Mouse (Mus musculus) hindbrain, embryonic 14.5 days (tissue): ENCODE data around the gene Fry. TPM values are rescaled to one million over a fixed set of nuclear protein-coding genes. Genes with fewer than 3 reads are reported as not detected.

Source experiments
- ATAC-seq: fragments of 200-750 bp; cut with Nextera tagmentation; 2 replicates; pipeline ENCODE4 v1.8.0; 2017; ENCODE audit warnings: moderate number of reproducible peaks, mild to moderate bottlenecking, moderate TSS enrichment, moderate library complexity; ENCODE audit not compliant: low FRiP score
- DNase-seq: peaks from one replicate; pipeline ENCODE4 v3.0.0-alpha.2; 2015; ENCODE audit warnings: low spot score
- H3K27ac ChIP-seq: fragments of 300-500 bp; sonication (generic); 2 replicates; pipeline ENCODE4 v1.5.1; 2014; ENCODE audit warnings: mild to moderate bottlenecking, moderate library complexity
- H3K27me3 ChIP-seq: fragments of 300-500 bp; sonication (generic); 2 replicates; pipeline ENCODE4 v1.6.1; 2014; ENCODE audit warnings: mild to moderate bottlenecking, low read length, mixed read lengths; ENCODE audit not compliant: control insufficient read depth, insufficient read depth
- H3K36me3 ChIP-seq: fragments of 300-500 bp; sonication (generic); replicated peaks from 2 replicates; pipeline ENCODE4 v1.6.1; 2014; ENCODE audit not compliant: control insufficient read depth, insufficient read depth
- H3K4me1 ChIP-seq: fragments of 300-500 bp; sonication (generic); replicated peaks from 2 replicates; pipeline ENCODE4 v1.6.1; 2014; ENCODE audit warnings: antibody characterized with exemption, low read length, mixed read lengths; ENCODE audit not compliant: control insufficient read depth, insufficient read depth
- H3K4me2 ChIP-seq: fragments of 300-500 bp; sonication (generic); replicated peaks from 2 replicates; pipeline ENCODE4 v1.6.1; 2014; ENCODE audit warnings: mild to moderate bottlenecking, moderate library complexity
- H3K4me3 ChIP-seq: fragments of 300-500 bp; sonication (generic); replicated peaks from 2 replicates; pipeline ENCODE4 v1.5.1; 2014; ENCODE audit warnings: mild to moderate bottlenecking, low read length
- H3K9ac ChIP-seq: fragments of 300-500 bp; sonication (generic); 2 replicates; pipeline ENCODE4 v1.6.1; 2014
- H3K9me3 ChIP-seq: fragments of 300-500 bp; sonication (generic); 2 replicates; pipeline ENCODE4 v1.6.1; 2016; ENCODE audit warnings: low read length; ENCODE audit not compliant: control insufficient read depth
- WGBS: fragments of 180-500 bp; shearing (Covaris S2); extraction: QIAGEN DNeasy Blood & Tissue Kit; methylation state at CpG from one replicate; pipeline ENCODE4 v1.1.7; 2014; 5-methylcytosine and 5-hydroxymethylcytosine counted together
- polyA plus RNA-seq: library from polyadenylated mRNA; unstranded; fragments of >200 nt; fragmentation: Nextera tagmentation; extraction: Ambion mirVana; gene quantifications from 2 replicates; pipeline ENCODE4 v1.2.1, GENCODE M21; 2014

The Fry gene
- polyA plus RNA-seq, 1 experiment from 2014 or later, result 66.7 TPM

DNA sequence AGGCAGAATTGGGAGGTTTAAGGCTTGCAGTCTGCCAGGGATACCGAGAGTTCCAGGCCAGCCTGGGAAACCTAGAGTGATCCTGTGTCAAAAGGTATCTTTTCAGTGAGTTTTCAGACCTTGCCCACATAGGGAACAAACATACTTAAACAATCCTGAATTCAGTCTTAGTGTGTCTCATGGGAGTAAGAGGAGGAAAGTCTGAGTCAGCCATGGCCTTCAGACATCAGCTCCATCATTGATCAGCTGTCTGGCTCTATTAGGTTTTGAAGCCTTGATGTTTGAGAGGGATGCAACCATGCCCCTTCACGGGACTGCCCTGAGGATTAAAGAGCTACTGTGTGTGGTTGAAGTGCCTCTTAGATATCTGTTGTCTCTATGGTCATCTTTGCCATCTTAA is 232.7 kb downstream of the Fry start:
- WGBS, result 91% methylated on average over 2 of the region's 2 CpGs
- peaks cover 44% of the 10 kb centered on the region for H3K36me3 ChIP-seq
- no peak for DNase-seq
- H3K9ac ChIP-seq, result no peak overlapping the region
- no peak overlapping the region for H3K27ac ChIP-seq
- ATAC-seq, result no peak
- H3K4me2 ChIP-seq, result no peak overlapping the region
- no peaks in the 10 kb centered on the region for H3K27me3 ChIP-seq
- H3K4me1 ChIP-seq, result no peaks in the 10 kb centered on the region
- 0 out of 2 replicates have a peak, but pooled peaks cover 3% of the 10 kb centered on the region for H3K9me3 ChIP-seq
- no peak overlapping the region for H3K4me3 ChIP-seq

DNA sequence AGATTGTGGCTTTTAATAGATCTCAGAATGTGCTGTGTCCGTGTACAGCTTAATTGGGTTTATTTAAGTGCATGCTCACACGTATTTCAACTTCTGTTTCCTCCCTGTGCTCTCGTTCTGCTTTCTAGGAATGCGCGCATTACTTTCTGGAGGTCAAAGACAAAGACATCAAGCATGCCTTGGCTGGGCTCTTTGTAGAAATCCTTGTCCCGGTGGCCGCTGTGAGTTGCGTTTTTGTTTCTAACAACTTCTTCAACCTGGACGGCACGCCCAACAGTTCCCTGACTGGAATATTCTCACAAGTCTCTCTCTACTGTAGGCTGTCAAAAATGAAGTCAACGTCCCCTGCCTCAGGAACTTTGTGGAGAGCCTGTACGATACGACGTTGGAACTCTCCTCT is 240.2 kb downstream of the Fry start:
- no peak for ATAC-seq

DNA sequence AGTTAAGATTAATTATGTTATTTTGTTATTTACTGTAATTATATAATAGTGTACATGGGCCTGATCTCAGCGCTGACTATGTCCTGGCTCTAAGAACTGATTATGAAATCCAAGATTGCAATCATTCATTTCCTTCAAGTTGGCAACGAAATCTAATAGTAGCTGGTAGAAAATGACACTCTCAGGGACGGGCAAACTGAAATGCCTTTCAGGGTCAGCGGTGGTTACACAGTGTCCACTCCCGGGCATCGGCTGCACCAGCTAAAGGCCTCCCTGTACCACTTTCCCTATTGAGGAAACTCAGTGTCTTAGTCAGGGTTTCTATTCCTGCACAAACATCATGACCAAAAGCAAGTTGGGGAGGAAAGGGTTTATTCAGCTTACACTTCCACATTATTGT is 243.8 kb downstream of the Fry start:
- Histone ChIP-seq H3K4me2 (no peak overlapping the region), H3K27ac (no peak overlapping the region), H3K27me3 (no peaks in the 10 kb centered on the region), H3K9me3 (no peaks in the 10 kb centered on the region; the same call in 1 of the 2 replicates), H3K36me3 (peaks cover 67% of the 10 kb centered on the region), H3K9ac (no peak overlapping the region), H3K4me3 (no peak overlapping the region), H3K4me1 (no peaks in the 10 kb centered on the region)
- WGBS, result 91% methylated on average over 6 of the region's 6 CpGs
- ATAC-seq (no peak), DNase-seq (no peak)

More for the DNA sequence above, 240.2 kb downstream of the Fry start:
- WGBS, result 90% methylated on average over 14 of the region's 14 CpGs
- Histone ChIP-seq H3K9ac (no peak overlapping the region), H3K4me2 (no peak overlapping the region), H3K27ac (no peak overlapping the region), H3K27me3 (no peaks in the 10 kb centered on the region), H3K4me1 (no peaks in the 10 kb centered on the region), H3K36me3 (peaks cover 80% of the 10 kb centered on the region), H3K4me3 (no peak overlapping the region), H3K9me3 (no peaks in the 10 kb centered on the region)
- no peak for DNase-seq

DNA sequence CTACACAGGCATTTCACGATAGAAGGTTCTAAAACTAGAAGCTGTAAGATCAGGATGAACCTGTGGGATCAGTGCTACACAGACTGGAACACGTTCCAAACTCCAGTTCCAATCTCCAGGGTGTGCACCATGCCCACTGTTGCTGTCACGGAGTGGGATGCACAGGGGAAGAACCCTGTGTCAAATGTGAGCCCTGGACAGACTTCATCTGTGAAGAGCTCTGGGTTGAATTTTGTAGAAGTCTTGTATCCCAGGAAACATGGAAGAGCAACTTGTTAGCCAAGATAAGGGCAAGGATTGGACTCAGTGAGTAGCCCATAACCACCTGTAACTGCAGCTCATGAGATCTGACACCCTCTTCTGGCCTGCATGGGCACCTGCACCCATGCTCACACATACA is 246.2 kb downstream of the Fry start:
- no peak overlapping the region for H3K4me3 ChIP-seq
- H3K9ac ChIP-seq, result no peak overlapping the region
- DNase-seq, result no peak
- no peak overlapping the region for H3K4me2 ChIP-seq
- no peak overlapping the region for H3K27ac ChIP-seq
- no peaks in the 10 kb centered on the region for H3K27me3 ChIP-seq
- H3K4me1 ChIP-seq, result no peaks in the 10 kb centered on the region
- H3K9me3 ChIP-seq, result no peaks in the 10 kb centered on the region; the same call in 1 of the 2 replicates
- H3K36me3 ChIP-seq, result peaks cover 59% of the 10 kb centered on the region
- no peak for ATAC-seq
- 84% methylated on average over 3 of the region's 3 CpGs for WGBS

DNA sequence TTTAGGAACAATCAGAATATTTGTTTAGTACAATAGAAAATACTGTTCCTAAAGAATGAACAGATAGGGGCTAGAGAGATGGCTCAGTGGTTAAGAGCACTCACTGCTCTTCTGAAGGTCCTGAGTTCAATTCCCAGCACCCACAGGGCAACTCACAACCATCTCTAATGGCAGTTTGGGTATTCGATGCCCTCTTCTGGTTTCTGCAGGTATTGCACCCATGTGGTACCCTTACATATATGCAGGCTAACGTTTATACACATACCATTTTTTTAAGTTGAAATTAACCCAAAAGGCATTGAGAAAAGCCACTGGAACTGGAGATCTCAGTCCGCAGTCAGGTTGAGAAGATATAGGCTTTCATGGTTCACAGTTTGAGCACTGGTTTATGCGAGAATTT is 248.6 kb downstream of the Fry start:
- Histone ChIP-seq H3K4me2 (no peak overlapping the region), H3K27ac (no peak overlapping the region), H3K4me3 (no peak overlapping the region), H3K27me3 (no peaks in the 10 kb centered on the region), H3K9me3 (no peaks in the 10 kb centered on the region; the same call in 1 of the 2 replicates), H3K9ac (no peak overlapping the region), H3K36me3 (peaks cover 46% of the 10 kb centered on the region), H3K4me1 (no peaks in the 10 kb centered on the region)
- 85% methylated on average over 4 of the region's 4 CpGs for WGBS
- ATAC-seq, result no peak
- no peak for DNase-seq

DNA sequence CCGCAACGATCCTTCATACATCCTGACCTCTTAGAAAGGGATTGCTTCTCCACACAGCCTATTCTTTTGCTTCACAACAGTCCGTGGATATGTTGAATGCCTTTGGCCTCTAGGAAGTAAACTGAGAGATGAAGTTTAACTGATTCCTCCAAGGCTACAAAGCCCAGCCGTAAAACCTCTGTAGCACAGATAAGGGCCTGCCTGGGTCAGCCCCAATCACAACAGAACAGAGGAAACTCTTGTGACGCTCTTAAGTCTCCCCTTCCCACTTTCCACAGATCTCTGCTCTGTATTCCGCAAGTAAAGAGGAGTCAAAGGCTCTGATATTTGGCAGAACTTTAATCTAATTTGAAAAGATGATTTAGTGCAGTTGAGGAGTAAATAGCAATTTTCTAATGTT is 251.8 kb downstream of the Fry start:
- peaks cover 61% of the 10 kb centered on the region for H3K36me3 ChIP-seq
- 57% methylated on average over 6 of the region's 6 CpGs for WGBS

DNA sequence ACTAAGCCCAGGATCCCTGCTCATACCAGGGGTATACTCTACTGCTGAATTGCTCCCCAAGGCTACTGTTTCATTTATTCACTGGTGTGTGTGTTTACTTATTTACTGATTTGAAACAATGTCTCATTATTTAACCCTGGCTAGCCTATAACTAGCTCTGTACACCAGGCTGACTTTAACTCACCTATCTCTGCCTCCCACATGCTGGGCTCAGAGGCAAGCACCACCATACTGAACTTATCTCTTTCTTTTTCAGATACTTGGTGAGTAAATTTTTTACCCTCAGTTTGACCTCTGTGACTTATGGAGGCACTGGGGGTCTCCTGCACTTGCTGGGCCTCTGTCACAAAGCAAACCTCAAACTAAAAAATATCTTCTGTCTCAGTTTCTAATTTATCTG is 252.4 kb downstream of the Fry start:
- Histone ChIP-seq H3K4me1 (no peaks in the 10 kb centered on the region), H3K36me3 (peaks cover 66% of the 10 kb centered on the region), H3K27ac (no peak overlapping the region), H3K27me3 (no peaks in the 10 kb centered on the region), H3K9me3 (no peaks in the 10 kb centered on the region; the same call in 1 of the 2 replicates), H3K4me3 (no peak overlapping the region), H3K9ac (no peak overlapping the region), H3K4me2 (no peak overlapping the region)
- ATAC-seq (no peak), DNase-seq (no peak)

More for the DNA sequence above, 251.8 kb downstream of the Fry start:
- no peak overlapping the region for H3K4me3 ChIP-seq
- H3K9me3 ChIP-seq, result no peaks in the 10 kb centered on the region; the same call in 1 of the 2 replicates
- ATAC-seq (no peak), DNase-seq (no peak)
- no peaks in the 10 kb centered on the region for H3K4me1 ChIP-seq
- no peak overlapping the region for H3K27ac ChIP-seq
- no peak overlapping the region for H3K4me2 ChIP-seq
- no peak overlapping the region for H3K9ac ChIP-seq
- no peaks in the 10 kb centered on the region for H3K27me3 ChIP-seq

DNA sequence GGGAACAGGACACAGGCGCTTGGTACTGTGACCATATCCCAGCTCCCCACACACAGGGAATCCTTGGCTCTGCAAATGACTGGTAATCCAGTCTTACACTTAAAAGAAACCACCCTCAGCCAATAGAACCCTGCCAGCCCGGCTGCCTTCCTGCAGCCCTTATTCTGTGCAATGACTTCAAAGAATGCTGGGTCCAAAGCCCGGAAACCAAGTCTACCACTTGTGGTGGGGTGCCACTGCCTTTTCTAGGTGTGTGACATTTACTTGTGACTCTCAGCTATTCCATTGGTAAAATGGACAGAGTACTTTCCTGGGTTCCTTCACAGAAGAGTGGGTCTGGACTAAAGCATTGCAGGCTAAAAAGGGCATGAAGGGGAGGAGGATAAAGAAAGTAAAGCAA is 254.5 kb downstream of the Fry start:
- WGBS, result 82% methylated on average over 3 of the region's 3 CpGs
- H3K9ac ChIP-seq, result no peak overlapping the region
- H3K27ac ChIP-seq, result no peak overlapping the region
- peaks cover 54% of the 10 kb centered on the region for H3K36me3 ChIP-seq
- ATAC-seq (no peak), DNase-seq (no peak)
- no peak overlapping the region for H3K4me3 ChIP-seq
- H3K9me3 ChIP-seq, result no peaks in the 10 kb centered on the region
- no peaks in the 10 kb centered on the region for H3K4me1 ChIP-seq
- no peak overlapping the region for H3K4me2 ChIP-seq
- no peaks in the 10 kb centered on the region for H3K27me3 ChIP-seq

DNA sequence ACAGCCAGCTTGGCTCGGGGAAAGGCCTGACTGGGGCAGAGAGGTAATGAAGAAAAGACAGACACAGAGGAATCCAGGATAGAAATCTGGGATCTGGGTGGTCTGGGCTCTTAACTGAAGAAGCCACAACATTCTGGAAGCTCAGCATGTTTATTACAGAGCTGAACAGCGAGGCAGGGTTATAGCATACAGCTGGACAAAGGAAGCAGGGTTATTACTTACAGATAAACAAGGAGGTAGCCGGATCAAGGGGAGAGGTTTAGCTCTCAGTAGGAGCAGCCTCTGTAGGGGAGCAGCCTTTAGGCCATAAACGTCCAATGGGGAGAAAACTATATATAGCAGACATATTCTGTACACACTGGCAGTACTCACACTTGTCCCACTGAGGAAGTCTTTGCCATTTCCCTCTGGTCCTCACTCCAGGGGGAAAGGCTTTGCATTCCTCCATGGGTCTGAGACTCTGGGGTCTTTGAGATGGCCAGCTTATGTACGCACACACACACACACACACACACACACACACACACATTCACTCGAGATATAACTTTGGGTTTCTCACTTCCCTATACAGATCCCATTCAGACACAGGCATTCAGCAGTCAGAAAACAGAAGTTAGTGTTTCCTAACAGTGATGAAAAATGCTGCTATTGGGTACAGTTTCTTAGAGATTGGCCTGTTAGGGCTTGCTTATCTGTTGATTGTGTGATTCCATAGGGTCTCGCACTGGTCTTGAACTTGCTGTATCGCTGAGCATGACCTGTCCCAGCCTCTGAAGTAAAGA is 256.5 kb downstream of the Fry start:
- WGBS, result 88% methylated on average over 8 of the region's 8 CpGs
- no peak overlapping the region for H3K9ac ChIP-seq
- no peak overlapping the region for H3K4me2 ChIP-seq
- ATAC-seq, result no peak
- no peaks in the 10 kb centered on the region for H3K9me3 ChIP-seq
- peaks cover 62% of the 10 kb centered on the region for H3K36me3 ChIP-seq
- no peak overlapping the region for H3K4me3 ChIP-seq
- DNase-seq, result no peak
- H3K27me3 ChIP-seq, result no peaks in the 10 kb centered on the region
- no peaks in the 10 kb centered on the region for H3K4me1 ChIP-seq
- H3K27ac ChIP-seq, result no peak overlapping the region
